In genomic region chr4:65158651-65159050, GRCm38 (mm10) we compare ENCODE assay signal across 9 mouse cellular contexts.
"Had no signal": no experiment of that assay in that cellular context is flagged by ENCODE, and none has a peak within 500 bp of the region (broad histone marks: within the 10 kb centered on the region; RNA-seq: fewer than 3 reads in every experiment).

No protein-coding gene starts in this region.

- DNase-seq: kidney, postnatal 10 days; kidney, postnatal 4 days; lung, embryonic 14.5 days; lung, postnatal 10 days; lung, postnatal 4 days; midbrain, embryonic 14.5 days; right cerebral cortex, adult 18-20 months; right cerebral cortex, postnatal 25 days; thymus, postnatal 14 days had no signal
